Mouse (Mus musculus): ENCODE results near the gene Tcl1. TPM values are rescaled to one million over a fixed set of nuclear protein-coding genes. Genes with fewer than 3 reads are reported as not detected.
"Not testable (repeated sequence)": the region's sequence is repeated elsewhere in the genome, so short reads cannot be mapped to it uniquely, and the experiment has no call there.

Tcl1 gene
- polyA plus RNA-seq, 1 experiment from 2014 or later, result not detected

GRCm38 (mm10) chr12:105224621-105225320, 2.2 kb upstream of the Tcl1 start:
- H3K9ac ChIP-seq, result no peak overlapping the region
- H3K27ac ChIP-seq, result no peak overlapping the region
- H3K9me3 ChIP-seq, result no peaks in the 10 kb centered on the region
- no peak overlapping the region for H3K4me2 ChIP-seq
- H3K4me3 ChIP-seq (replicated peaks), result no peak overlapping the region
- H3K36me3 ChIP-seq, result no peaks in the 10 kb centered on the region
- H3K27me3 ChIP-seq (replicated peaks), result no peaks in the 10 kb centered on the region
- 54% methylated on average over 16 of the region's 16 CpGs for WGBS
- no peaks in the 10 kb centered on the region for H3K4me1 ChIP-seq
- ATAC-seq (ENCODE audit: insufficient read depth, low FRiP score, low read depth), result no peak

GRCm38 (mm10) chr12:105217101-105217760, 5.4 kb downstream of the Tcl1 start:
- 78% methylated on average over 7 of the region's 7 CpGs for WGBS
- H3K27ac ChIP-seq, result no peak overlapping the region
- no peaks in the 10 kb centered on the region for H3K9me3 ChIP-seq
- no peak overlapping the region for H3K4me3 ChIP-seq (replicated peaks)
- no peaks in the 10 kb centered on the region for H3K36me3 ChIP-seq
- H3K4me2 ChIP-seq, result no peak overlapping the region
- no peaks in the 10 kb centered on the region for H3K4me1 ChIP-seq
- H3K9ac ChIP-seq, result no peak overlapping the region
- no peaks in the 10 kb centered on the region for H3K27me3 ChIP-seq (replicated peaks)
- no peak for ATAC-seq (ENCODE audit: insufficient read depth, low FRiP score, low read depth)

GRCm38 (mm10) chr12:105209231-105209630, 13.4 kb downstream of the Tcl1 start:
- Histone ChIP-seq H3K4me1 (no peaks in the 10 kb centered on the region), H3K36me3 (no peaks in the 10 kb centered on the region), H3K4me3 (replicated peaks) (no peak overlapping the region), H3K27ac (no peak overlapping the region), H3K9ac (no peak overlapping the region), H3K27me3 (replicated peaks) (no peaks in the 10 kb centered on the region), H3K9me3 (no peaks in the 10 kb centered on the region), H3K4me2 (no peak overlapping the region)
- ATAC-seq (ENCODE audit: insufficient read depth, low FRiP score, low read depth), result no peak
- WGBS, result 92% methylated on average over 7 of the region's 7 CpGs

- Histone ChIP-seq H3K9me3 (no peaks in the 10 kb centered on the region), H3K4me1 (no peaks in the 10 kb centered on the region)
- 88% methylated on average over 1 of the region's 1 CpGs for WGBS
These were observed 14.2 kb downstream of the Tcl1 start for GRCm38 (mm10) chr12:105208441-105208840.

GRCm38 (mm10) chr12:105207071-105207470, 15.5 kb downstream of the Tcl1 start:
- no peak overlapping the region for H3K4me2 ChIP-seq
- H3K4me3 ChIP-seq (replicated peaks), result no peak overlapping the region
- ATAC-seq (ENCODE audit: insufficient read depth, low FRiP score, low read depth), result no peak
- 47% methylated on average over 1 of the region's 1 CpGs for WGBS
- no peaks in the 10 kb centered on the region for H3K27me3 ChIP-seq (replicated peaks)
- no peak overlapping the region for H3K27ac ChIP-seq
- no peak overlapping the region for H3K9ac ChIP-seq
- H3K4me1 ChIP-seq, result no peaks in the 10 kb centered on the region
- H3K36me3 ChIP-seq, result no peaks in the 10 kb centered on the region
- no peaks in the 10 kb centered on the region for H3K9me3 ChIP-seq

More at GRCm38 (mm10) chr12:105208441-105208840, 14.2 kb downstream of the Tcl1 start:
- Histone ChIP-seq H3K27me3 (replicated peaks) (no peaks in the 10 kb centered on the region), H3K9ac (no peak overlapping the region), H3K27ac (no peak overlapping the region), H3K4me3 (replicated peaks) (no peak overlapping the region), H3K4me2 (no peak overlapping the region), H3K36me3 (no peaks in the 10 kb centered on the region)
- ATAC-seq (ENCODE audit: insufficient read depth, low FRiP score, low read depth), result no peak

- ATAC-seq (ENCODE audit: insufficient read depth, low FRiP score, low read depth); H3K4me3 ChIP-seq (replicated peaks); H3K36me3 ChIP-seq; H3K9ac ChIP-seq; H3K27me3 ChIP-seq (replicated peaks); H3K4me2 ChIP-seq; H3K9me3 ChIP-seq; H3K27ac ChIP-seq; H3K4me1 ChIP-seq: not testable (repeated sequence)
- WGBS, result 88% methylated on average over 1 of the region's 1 CpGs
These were observed 20.9 kb downstream of the Tcl1 start, which contains the start of gene Tcl1b4 for GRCm38 (mm10) chr12:105201657-105202056. Gene Tcl1b4, plus strand, starts transcription at chr12:105201957.

- not testable (repeated sequence) for H3K27ac ChIP-seq, H3K4me2 ChIP-seq
These were observed 22.7 kb downstream of the Tcl1 start for GRCm38 (mm10) chr12:105199684-105200497.

GRCm38 (mm10) chr12:105190743-105191142, 31.9 kb downstream of the Tcl1 start, which contains the start of gene Tcl1b3:
Gene Tcl1b3, plus strand, starts transcription at chr12:105191043.
- H3K36me3 ChIP-seq, result not testable (repeated sequence)
- WGBS, result 88% methylated on average over 6 of the region's 6 CpGs

More at GRCm38 (mm10) chr12:105199684-105200497, 22.7 kb downstream of the Tcl1 start:
- ATAC-seq (ENCODE audit: insufficient read depth, low FRiP score, low read depth); H3K27me3 ChIP-seq (replicated peaks); H3K36me3 ChIP-seq; H3K9me3 ChIP-seq; H3K4me3 ChIP-seq (replicated peaks); H3K4me1 ChIP-seq; H3K9ac ChIP-seq: not testable (repeated sequence)
- WGBS, result 68% methylated on average over 7 of the region's 7 CpGs

GRCm38 (mm10) chr12:105188980-105189379, 33.6 kb downstream of the Tcl1 start:
- H3K27ac ChIP-seq; H3K9ac ChIP-seq; H3K4me2 ChIP-seq; H3K4me1 ChIP-seq; H3K9me3 ChIP-seq; H3K36me3 ChIP-seq; H3K4me3 ChIP-seq (replicated peaks); H3K27me3 ChIP-seq (replicated peaks); ATAC-seq (ENCODE audit: insufficient read depth, low FRiP score, low read depth): not testable (repeated sequence)
- WGBS, result 48% methylated on average over 2 of the region's 2 CpGs

More at GRCm38 (mm10) chr12:105190743-105191142, 31.9 kb downstream of the Tcl1 start, which contains the start of gene Tcl1b3:
- H3K9ac ChIP-seq; H3K4me1 ChIP-seq; H3K4me3 ChIP-seq (replicated peaks); H3K4me2 ChIP-seq; H3K27me3 ChIP-seq (replicated peaks); ATAC-seq (ENCODE audit: insufficient read depth, low FRiP score, low read depth); H3K27ac ChIP-seq; H3K9me3 ChIP-seq: not testable (repeated sequence)

- H3K9me3 ChIP-seq; H3K4me3 ChIP-seq (replicated peaks); ATAC-seq (ENCODE audit: insufficient read depth, low FRiP score, low read depth); H3K36me3 ChIP-seq; H3K4me2 ChIP-seq; H3K27me3 ChIP-seq (replicated peaks); H3K9ac ChIP-seq; H3K4me1 ChIP-seq; H3K27ac ChIP-seq: not testable (repeated sequence)
- WGBS, result 73% methylated on average over 4 of the region's 4 CpGs
These were observed 41.5 kb downstream of the Tcl1 start for GRCm38 (mm10) chr12:105181040-105181644.

GRCm38 (mm10) chr12:105176044-105176443, 46.5 kb downstream of the Tcl1 start, which contains the start of gene Tcl1b5:
Gene Tcl1b5, plus strand, starts transcription at chr12:105176344.
- WGBS, result 50% methylated on average over 3 of the region's 3 CpGs
- H3K9me3 ChIP-seq; ATAC-seq (ENCODE audit: insufficient read depth, low FRiP score, low read depth): not testable (repeated sequence)

More at GRCm38 (mm10) chr12:105176044-105176443, 46.5 kb downstream of the Tcl1 start, which contains the start of gene Tcl1b5:
- not testable (repeated sequence) for H3K4me3 ChIP-seq (replicated peaks); H3K9ac ChIP-seq; H3K27me3 ChIP-seq (replicated peaks); H3K4me1 ChIP-seq; H3K27ac ChIP-seq; H3K4me2 ChIP-seq; H3K36me3 ChIP-seq
